Mouse (Mus musculus) erythroblast, embryonic 14.5 days (primary cell): ENCODE data around the gene Ang4.

ENCODE experiments used
- GATA1 ChIP-seq: IDR thresholded peaks from 2 replicates; pipeline ENCODE4 v1.6.1; 2012; ENCODE audit warnings: low read length, inconsistent platforms, mixed read lengths
- TAL1 ChIP-seq: IDR thresholded peaks from 3 replicates; pipeline ENCODE4 v1.6.1; 2012; ENCODE audit warnings: low read length, inconsistent platforms, mixed read lengths

GRCm38 (mm10) chr14:51773490-51773889 lies at the start of gene Ang4:
- no peak for TF ChIP-seq TAL1
- no peak for TF ChIP-seq GATA1
